Mouse (Mus musculus): ENCODE measurements around the gene Rps24. TPM values are rescaled to one million over a fixed set of nuclear protein-coding genes. Genes with fewer than 3 reads are reported as not detected.

Rps24 gene
- total RNA-seq, 2 experiments from 2014 or later, result 1,547 to 1,559 TPM

- DNase-seq, result no peak
Measured at GRCm38 (mm10) chr14:24510679-24511078, 23.8 kb downstream of the Rps24 start.

- no peak for DNase-seq
Measured at GRCm38 (mm10) chr14:24512527-24513161, 25.7 kb downstream of the Rps24 start.

GRCm38 (mm10) chr14:24521597-24521996 lies 34.7 kb downstream of the Rps24 start:
- DNase-seq, result no peak

- no peak for DNase-seq
Measured at GRCm38 (mm10) chr14:24525137-24525536, 38.2 kb downstream of the Rps24 start.

GRCm38 (mm10) chr14:24525677-24526415 lies 38.9 kb downstream of the Rps24 start:
- DNase-seq, result no peak

- DNase-seq, result no peak
Measured at GRCm38 (mm10) chr14:24526440-24526839, 39.5 kb downstream of the Rps24 start.

- peak; percentile 45 for DNase-seq
Measured at GRCm38 (mm10) chr14:24530228-24530627, 43.3 kb downstream of the Rps24 start.

GRCm38 (mm10) chr14:24534865-24535545 lies 48.1 kb downstream of the Rps24 start:
- no peak for DNase-seq

GRCm38 (mm10) chr14:24542901-24543300 lies 56.0 kb downstream of the Rps24 start:
- DNase-seq, result no peak

GRCm38 (mm10) chr14:24544057-24544456 lies 57.1 kb downstream of the Rps24 start:
- peak; percentile 70 for DNase-seq

Other genes starting within 250 kb of the Rps24 start
- gene Dlg5, start 241.2 kb upstream of the Rps24 start, total RNA-seq (2021), result 10 to 100 TPM; 31.9 to 37.6 TPM
- gene E330034G19Rik, start 193.9 kb upstream of the Rps24 start, total RNA-seq (2021), result not detected
- 10 to 100 TPM; 17.9 to 21.4 TPM for gene Polr3a, start 67 bp upstream of the Rps24 start, total RNA-seq (2021)

Measured in adrenal gland, postnatal 10 days (tissue).